Mouse (Mus musculus): ENCODE results near the gene AU015836. TPM values are rescaled to one million over a fixed set of nuclear protein-coding genes. Genes with fewer than 3 reads are reported as not detected.
A peak's percentile ranks its signal among the peaks of the same experiment; 100 is the strongest.
"Not testable (repeated sequence)": the region's sequence is repeated elsewhere in the genome, so short reads cannot be mapped to it uniquely, and the experiment has no call there.

AU015836 gene
- not detected in 2 replicates for polyA plus RNA-seq (2012; ENCODE audit: insufficient read depth, low replicate concordance)

- TF ChIP-seq GATA1 (IDR thresholded peaks at IDR 0.05; ENCODE audit: borderline replicate concordance, low read length) (no peak), FLI1 (IDR thresholded peaks at IDR 0.05; ENCODE audit: low read length) (no peak)
These were observed at the start of gene AU015836 for GRCm38 (mm10) chrX:93968444-93968843. Gene AU015836, plus strand, starts transcription at chrX:93968659.

GRCm38 (mm10) chrX:93919017-93919416, 49.4 kb upstream of the AU015836 start:
- peaks cover 24% of the 10 kb centered on the region for H3K27me3 ChIP-seq (replicated peaks)
- no peaks in the 10 kb centered on the region for H3K36me3 ChIP-seq (replicated peaks; ENCODE audit: low read length)
- H3K4me3 ChIP-seq (replicated peaks) = peak overlapping the region; percentile 28
- H3K9me3 ChIP-seq = peaks cover 21% of the 10 kb centered on the region
- peaks cover 19% of the 10 kb centered on the region for H3K4me1 ChIP-seq
- no peak for TF ChIP-seq FLI1 (IDR thresholded peaks at IDR 0.05; ENCODE audit: low read length)

More at GRCm38 (mm10) chrX:93968444-93968843, at the start of gene AU015836:
- no peak within 1 kb of the TSS for H3K4me3 ChIP-seq (replicated peaks)
- no peaks in the 10 kb centered on the region for H3K4me1 ChIP-seq
- H3K27me3 ChIP-seq (replicated peaks) = peaks cover 24% of the 10 kb centered on the region
- H3K36me3 ChIP-seq (replicated peaks; ENCODE audit: low read length) = no peaks in the 10 kb centered on the region
- H3K9me3 ChIP-seq = no peaks in the 10 kb centered on the region

GRCm38 (mm10) chrX:93928379-93928778, 40.1 kb upstream of the AU015836 start:
- H3K27me3 ChIP-seq (replicated peaks) = peaks cover 5% of the 10 kb centered on the region
- H3K9me3 ChIP-seq = peaks cover 3% of the 10 kb centered on the region; the same call in 1 of the 2 replicates
- no peaks in the 10 kb centered on the region for H3K36me3 ChIP-seq (replicated peaks; ENCODE audit: low read length)
- TF ChIP-seq GATA1 (IDR thresholded peaks at IDR 0.05; ENCODE audit: borderline replicate concordance, low read length) (no peak), FLI1 (IDR thresholded peaks at IDR 0.05; ENCODE audit: low read length) (no peak)
- H3K4me3 ChIP-seq (replicated peaks) = peak overlapping the region; percentile 7
- H3K4me1 ChIP-seq = peaks cover 30% of the 10 kb centered on the region

DNA sequence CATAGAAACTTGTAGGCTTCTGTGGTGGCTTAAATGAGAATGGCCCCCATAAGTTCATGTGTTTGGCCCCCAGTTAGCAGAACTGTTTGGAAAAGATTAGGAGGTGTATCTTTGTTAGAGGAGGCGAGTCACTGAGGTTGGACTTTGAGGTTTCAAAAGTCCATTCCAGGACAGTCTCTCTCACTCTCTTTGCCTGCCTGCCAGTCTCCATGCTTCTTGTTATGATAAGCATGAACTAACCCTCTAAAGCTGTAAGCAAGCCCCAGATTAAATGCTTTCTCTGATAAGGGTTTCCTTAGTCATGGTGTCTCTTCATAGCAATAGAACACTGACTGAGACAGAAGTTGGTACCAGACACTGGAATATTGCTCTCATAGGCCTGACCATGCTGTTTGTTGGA, 39.7 kb upstream of the AU015836 start:
- TF ChIP-seq GATA1 (IDR thresholded peaks at IDR 0.05; ENCODE audit: borderline replicate concordance, low read length) = no peak
- TF ChIP-seq FLI1 (IDR thresholded peaks at IDR 0.05; ENCODE audit: low read length) = no peak
- H3K27me3 ChIP-seq (replicated peaks) = peaks cover 6% of the 10 kb centered on the region
- no peaks in the 10 kb centered on the region for H3K36me3 ChIP-seq (replicated peaks; ENCODE audit: low read length)
- H3K4me1 ChIP-seq = peaks cover 35% of the 10 kb centered on the region
- peaks cover 3% of the 10 kb centered on the region; the same call in 1 of the 2 replicates for H3K9me3 ChIP-seq
- no peak overlapping the region for H3K4me3 ChIP-seq (replicated peaks)

DNA sequence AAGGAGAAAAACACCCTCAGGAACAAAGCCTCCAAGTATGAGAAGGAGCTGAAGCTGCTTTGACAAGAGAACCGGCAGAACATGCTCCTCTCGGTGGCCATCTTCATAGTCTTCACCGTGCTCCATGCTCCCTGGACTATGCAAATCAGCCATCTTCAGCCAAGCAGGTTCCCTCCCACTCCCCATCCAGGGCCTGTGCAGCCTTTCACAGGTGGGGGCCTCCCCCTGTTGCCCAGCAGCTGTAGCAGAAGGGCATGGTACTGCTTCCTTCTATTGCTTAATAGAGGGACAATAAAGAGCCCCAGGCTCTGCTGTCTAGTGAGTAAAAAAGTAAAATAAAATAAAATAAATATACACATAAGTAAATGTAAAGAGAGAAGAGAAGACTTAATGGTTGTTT, 36.8 kb upstream of the AU015836 start:
- peaks cover 7% of the 10 kb centered on the region for H3K27me3 ChIP-seq (replicated peaks)
- H3K9me3 ChIP-seq = peaks cover 3% of the 10 kb centered on the region; the same call in 1 of the 2 replicates
- no peaks in the 10 kb centered on the region for H3K36me3 ChIP-seq (replicated peaks; ENCODE audit: low read length)
- no peak overlapping the region for H3K4me3 ChIP-seq (replicated peaks)
- peaks cover 34% of the 10 kb centered on the region for H3K4me1 ChIP-seq
- TF ChIP-seq GATA1 (IDR thresholded peaks at IDR 0.05; ENCODE audit: borderline replicate concordance, low read length) = no peak

DNA sequence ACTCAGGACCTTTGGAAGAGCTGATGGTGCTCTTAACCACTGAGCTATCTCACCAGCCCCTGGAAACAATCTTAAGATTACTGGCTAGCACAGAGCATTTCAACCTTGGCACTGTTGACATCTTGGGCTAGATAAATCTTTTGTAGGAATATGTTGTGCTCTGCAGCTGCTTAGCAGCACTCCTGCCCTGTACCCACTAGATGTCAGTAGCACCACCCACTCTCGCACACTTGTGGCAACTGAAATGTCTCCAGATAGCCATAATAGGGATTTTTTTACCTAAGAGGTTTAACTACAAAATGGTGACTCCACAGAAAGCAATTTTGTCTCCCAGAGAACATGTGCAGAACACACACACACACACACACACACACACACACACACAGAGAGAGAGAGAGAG, 11.7 kb upstream of the AU015836 start:
- Histone ChIP-seq H3K4me1 (peaks cover 12% of the 10 kb centered on the region), H3K36me3 (replicated peaks; ENCODE audit: low read length) (no peaks in the 10 kb centered on the region), H3K27me3 (replicated peaks) (peaks cover 7% of the 10 kb centered on the region), H3K4me3 (replicated peaks) (no peak overlapping the region), H3K9me3 (no peaks in the 10 kb centered on the region)
- TF ChIP-seq FLI1 (IDR thresholded peaks at IDR 0.05; ENCODE audit: low read length) = no peak
- TF ChIP-seq GATA1 (IDR thresholded peaks at IDR 0.05; ENCODE audit: borderline replicate concordance, low read length) = no peak

DNA sequence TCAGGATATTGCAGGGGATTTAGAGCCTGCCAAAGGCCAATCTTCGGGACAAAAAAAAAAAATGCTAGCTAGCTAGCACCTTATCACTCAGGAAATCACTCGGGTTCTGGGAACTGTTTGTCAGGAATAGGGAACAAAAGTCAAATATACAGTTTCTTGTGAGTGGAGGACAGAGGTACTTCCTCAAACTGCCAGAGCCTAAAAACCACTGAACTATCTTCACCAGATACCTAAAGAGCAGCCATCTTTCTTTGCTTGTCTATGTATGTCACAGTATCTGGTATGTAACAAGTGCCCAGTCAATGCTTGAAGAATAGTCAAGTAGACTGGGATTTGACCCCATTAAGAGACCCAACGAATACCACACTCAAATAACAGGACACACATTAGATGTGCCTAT, 10.0 kb upstream of the AU015836 start:
- Histone ChIP-seq H3K36me3 (replicated peaks; ENCODE audit: low read length) (no peaks in the 10 kb centered on the region), H3K4me3 (replicated peaks) (no peak overlapping the region), H3K4me1 (peaks cover 12% of the 10 kb centered on the region), H3K9me3 (no peaks in the 10 kb centered on the region), H3K27me3 (replicated peaks) (peaks cover 11% of the 10 kb centered on the region)
- TF ChIP-seq FLI1 (IDR thresholded peaks at IDR 0.05; ENCODE audit: low read length) (no peak), GATA1 (IDR thresholded peaks at IDR 0.05; ENCODE audit: borderline replicate concordance, low read length) (no peak)

DNA sequence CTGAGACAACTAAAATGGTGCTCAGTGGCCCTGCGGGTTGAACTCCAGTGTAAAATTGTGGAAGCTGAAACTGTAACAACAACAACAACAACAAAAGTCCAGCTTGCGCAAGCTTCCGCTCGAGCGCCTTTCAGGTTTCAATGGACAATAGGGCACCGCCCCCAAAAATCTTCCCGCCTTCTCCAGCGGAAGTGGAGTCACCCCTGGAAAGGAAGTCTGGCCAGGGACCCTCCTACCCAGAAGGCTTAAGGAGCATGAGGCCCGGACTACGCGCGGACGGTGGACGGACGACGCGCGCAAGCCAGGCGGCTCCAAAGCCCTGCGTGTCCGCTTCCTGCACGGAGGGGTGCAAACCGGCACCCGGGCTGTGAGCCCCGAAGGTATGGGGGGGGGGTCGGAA, 11.9 kb downstream of the AU015836 start:
- H3K36me3 ChIP-seq (replicated peaks; ENCODE audit: low read length) = no peaks in the 10 kb centered on the region
- TF ChIP-seq GATA1 (IDR thresholded peaks at IDR 0.05; ENCODE audit: borderline replicate concordance, low read length) (no peak), FLI1 (IDR thresholded peaks at IDR 0.05; ENCODE audit: low read length) (no peak)

DNA sequence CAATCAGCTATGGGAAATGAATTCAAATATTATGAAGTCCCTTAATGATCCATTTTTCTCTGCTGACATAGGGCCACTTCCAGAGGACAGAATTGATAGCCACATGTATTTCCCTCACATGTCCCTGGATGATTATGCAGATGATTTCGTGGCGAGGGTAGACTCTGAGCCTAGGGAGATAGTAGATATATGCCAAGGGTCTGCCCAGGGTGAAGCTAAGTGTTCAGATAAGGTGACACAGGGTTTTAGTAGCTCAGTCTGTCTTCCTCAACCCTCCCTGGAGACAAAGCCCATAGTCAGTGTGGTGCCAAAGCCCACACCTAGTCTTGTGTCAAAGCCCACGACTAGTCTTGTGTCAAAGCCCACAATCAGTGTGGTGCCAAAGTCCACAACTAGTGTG, 13.7 kb downstream of the AU015836 start:
- H3K9me3 ChIP-seq = peaks cover 8% of the 10 kb centered on the region
- no peak for TF ChIP-seq GATA1 (IDR thresholded peaks at IDR 0.05; ENCODE audit: borderline replicate concordance, low read length)
- TF ChIP-seq FLI1 (IDR thresholded peaks at IDR 0.05; ENCODE audit: low read length) = no peak
- peaks cover 13% of the 10 kb centered on the region for H3K4me1 ChIP-seq
- no peaks in the 10 kb centered on the region for H3K36me3 ChIP-seq (replicated peaks; ENCODE audit: low read length)
- no peak overlapping the region for H3K4me3 ChIP-seq (replicated peaks)
- H3K27me3 ChIP-seq (replicated peaks) = peaks cover 20% of the 10 kb centered on the region

More for the DNA sequence above, 11.9 kb downstream of the AU015836 start:
- H3K4me1 ChIP-seq = peaks cover 13% of the 10 kb centered on the region
- no peak overlapping the region for H3K4me3 ChIP-seq (replicated peaks)
- H3K9me3 ChIP-seq = peaks cover 8% of the 10 kb centered on the region
- H3K27me3 ChIP-seq (replicated peaks) = peaks cover 22% of the 10 kb centered on the region

DNA sequence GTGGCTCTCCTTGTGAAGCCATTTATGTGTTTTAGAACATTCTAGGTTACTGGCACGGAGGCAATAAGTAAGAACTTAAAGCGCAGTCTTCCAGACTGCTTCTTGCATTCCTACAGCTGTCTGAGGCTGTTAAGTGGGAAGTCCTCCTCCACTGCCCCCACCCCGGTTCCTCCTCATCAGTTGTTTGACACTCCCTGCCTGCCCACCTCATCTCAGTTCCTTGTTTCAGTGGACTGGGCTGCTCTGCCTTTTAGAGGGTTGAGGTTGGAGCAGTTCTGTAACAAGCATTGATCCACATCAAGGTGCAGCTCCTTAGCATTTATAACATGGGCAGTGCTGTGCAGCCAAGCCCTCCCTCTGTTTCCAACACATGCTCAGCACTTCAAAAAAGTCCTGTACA, 16.6 kb downstream of the AU015836 start:
- Histone ChIP-seq H3K27me3 (replicated peaks) (peaks cover 32% of the 10 kb centered on the region), H3K4me1 (peaks cover 13% of the 10 kb centered on the region)

DNA sequence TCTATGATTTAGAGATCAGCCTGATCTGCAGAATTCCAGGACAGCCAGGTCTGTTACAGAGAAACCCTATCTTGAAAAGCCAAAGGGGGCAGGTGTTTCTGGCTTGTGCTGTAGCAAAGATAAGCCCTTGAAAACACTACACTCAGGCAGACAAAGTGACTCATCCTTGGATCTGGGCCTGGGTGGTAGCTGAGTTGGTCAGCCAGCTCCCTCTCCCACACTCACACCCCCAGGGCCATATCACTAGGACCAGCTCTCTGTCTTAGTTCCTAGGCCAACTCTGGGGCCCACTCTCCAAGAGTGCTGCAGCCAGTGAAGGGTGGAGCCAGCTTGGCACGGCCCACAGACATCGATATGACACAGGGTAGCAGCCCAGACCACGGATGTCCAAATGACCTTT, 38.5 kb downstream of the AU015836 start:
- Histone ChIP-seq H3K9me3 (0 out of 2 replicates have a peak, but pooled peaks cover under 1% of the 10 kb centered on the region), H3K4me3 (replicated peaks) (no peak overlapping the region), H3K36me3 (replicated peaks; ENCODE audit: low read length) (no peaks in the 10 kb centered on the region), H3K4me1 (peaks cover 7% of the 10 kb centered on the region), H3K27me3 (replicated peaks) (peaks cover 28% of the 10 kb centered on the region)
- TF ChIP-seq GATA1 (IDR thresholded peaks at IDR 0.05; ENCODE audit: borderline replicate concordance, low read length) (no peak), FLI1 (IDR thresholded peaks at IDR 0.05; ENCODE audit: low read length) (no peak)

More for the DNA sequence above, 16.6 kb downstream of the AU015836 start:
- H3K9me3 ChIP-seq; H3K36me3 ChIP-seq (replicated peaks; ENCODE audit: low read length); H3K4me3 ChIP-seq (replicated peaks): not testable (repeated sequence)

Data from megakaryocyte, embryonic 14.5 days (primary cell).